Mouse (Mus musculus): ENCODE measurements around the gene Large1. TPM values are rescaled to one million over a fixed set of nuclear protein-coding genes. Genes with fewer than 3 reads are reported as not detected.
"Not testable (repeated sequence)": the region's sequence is repeated elsewhere in the genome, so short reads cannot be mapped to it uniquely, and the experiment has no call there.

The Large1 gene
- total RNA-seq (2012; rRNA removed) = 14.8 and 18.9 TPM in 2 replicates

- H3K9me3 ChIP-seq (ENCODE audit: control insufficient read depth, insufficient read depth, low read depth, low read length) = no peaks in the 10 kb centered on the region
- H3K27ac ChIP-seq (ENCODE audit: insufficient read depth, low read depth, low read length, poor library complexity, severe bottlenecking) = peak within 1 kb of the TSS; percentile 3; the same call in 1 of the 2 replicates
- TF ChIP-seq ZC3H11A (IDR thresholded peaks at IDR 0.05; ENCODE audit: borderline replicate concordance, low read depth, low read length) = no peak
- TF ChIP-seq CHD2 (IDR thresholded peaks at IDR 0.05; ENCODE audit: low read depth, low read length) = peak; percentile 70
- TF ChIP-seq HCFC1 (IDR thresholded peaks at IDR 0.05; ENCODE audit: borderline replicate concordance, insufficient read depth, low read length) = peak; percentile 55; the same call in 1 of the 2 replicates
- peak; percentile 30; the same call in 1 of the 2 replicates for TF ChIP-seq MAFK (IDR thresholded peaks at IDR 0.05; ENCODE audit: insufficient read depth, low read depth, low read length)
- in situ Hi-C loops (cut with MboI; ENCODE audit: low sequenced_read_pairs in 2 of 2, unreplicated experiment in 2 of 2) = no loop called here
- H3K4me1 ChIP-seq (ENCODE audit: control insufficient read depth in 2 of 2, insufficient read depth in 2 of 2, low read length in 2 of 2, poor library complexity in 1 of 2) = peaks cover 1 to 4% of the 10 kb centered on the region in 2 experiments; a peak in 1 of 4 replicates
- H3K9ac ChIP-seq (ENCODE audit: insufficient read depth, low read depth, low read length, poor library complexity, severe bottlenecking) = peak within 1 kb of the TSS; percentile 85
- H3K4me3 ChIP-seq (ENCODE audit: insufficient read depth in 1 of 2, low read depth in 1 of 2, low read length in 2 of 2, poor library complexity in 1 of 2, severe bottlenecking in 1 of 2) = peak within 1 kb of the TSS; percentile 81 to 91
- peak; percentile 92 for DNase-seq (ENCODE audit: low read depth, low spot score)
- H3K36me3 ChIP-seq (ENCODE audit: control insufficient read depth, insufficient read depth, low read length, poor library complexity, severe bottlenecking) = no peaks in the 10 kb centered on the region
Measured at GRCm38 (mm10) chr8:73353108-73353793, at the start of gene Large1. Gene Large1, minus strand, starts transcription at chr8:73353540.

GRCm38 (mm10) chr8:73400343-73400742, 47.0 kb upstream of the Large1 start:
- DNase-seq (ENCODE audit: low read depth, low spot score) = no peak
- H3K4me3 ChIP-seq (ENCODE audit: insufficient read depth in 1 of 2, low read depth in 1 of 2, low read length in 2 of 2, poor library complexity in 1 of 2, severe bottlenecking in 1 of 2) = no peak overlapping the region
- no peak overlapping the region for H3K9ac ChIP-seq (ENCODE audit: insufficient read depth, low read depth, low read length, poor library complexity, severe bottlenecking)
- TF ChIP-seq ZC3H11A (IDR thresholded peaks at IDR 0.05; ENCODE audit: borderline replicate concordance, low read depth, low read length) = no peak
- TF ChIP-seq MAFK (IDR thresholded peaks at IDR 0.05; ENCODE audit: insufficient read depth, low read depth, low read length) = no peak
- H3K36me3 ChIP-seq (ENCODE audit: control insufficient read depth, insufficient read depth, low read length, poor library complexity, severe bottlenecking) = no peaks in the 10 kb centered on the region
- in situ Hi-C loops (cut with MboI; ENCODE audit: low sequenced_read_pairs in 2 of 2, unreplicated experiment in 2 of 2) = no loop called here
- no peaks in the 10 kb centered on the region for H3K4me1 ChIP-seq (ENCODE audit: control insufficient read depth in 2 of 2, insufficient read depth in 2 of 2, low read length in 2 of 2, poor library complexity in 1 of 2)
- no peaks in the 10 kb centered on the region for H3K9me3 ChIP-seq (ENCODE audit: control insufficient read depth, insufficient read depth, low read depth, low read length)
- H3K27ac ChIP-seq (ENCODE audit: insufficient read depth, low read depth, low read length, poor library complexity, severe bottlenecking) = no peak overlapping the region

GRCm38 (mm10) chr8:73373001-73373400, 19.7 kb upstream of the Large1 start:
- H3K4me1 ChIP-seq (ENCODE audit: control insufficient read depth in 2 of 2, insufficient read depth in 2 of 2, low read length in 2 of 2, poor library complexity in 1 of 2); H3K9ac ChIP-seq (ENCODE audit: insufficient read depth, low read depth, low read length, poor library complexity, severe bottlenecking); H3K9me3 ChIP-seq (ENCODE audit: control insufficient read depth, insufficient read depth, low read depth, low read length); DNase-seq (ENCODE audit: low read depth, low spot score); H3K36me3 ChIP-seq (ENCODE audit: control insufficient read depth, insufficient read depth, low read length, poor library complexity, severe bottlenecking); H3K4me3 ChIP-seq (ENCODE audit: insufficient read depth in 1 of 2, low read depth in 1 of 2, low read length in 2 of 2, poor library complexity in 1 of 2, severe bottlenecking in 1 of 2); H3K27ac ChIP-seq (ENCODE audit: insufficient read depth, low read depth, low read length, poor library complexity, severe bottlenecking); in situ Hi-C loops (cut with MboI; ENCODE audit: low sequenced_read_pairs in 2 of 2, unreplicated experiment in 2 of 2): not testable (repeated sequence)

- Histone ChIP-seq H3K9me3 (ENCODE audit: control insufficient read depth, insufficient read depth, low read depth, low read length) (no peaks in the 10 kb centered on the region), H3K4me1 (ENCODE audit: control insufficient read depth in 2 of 2, insufficient read depth in 2 of 2, low read length in 2 of 2, poor library complexity in 1 of 2) (peaks cover 1 to 2% of the 10 kb centered on the region in 2 experiments; a peak in 1 of 4 replicates), H3K9ac (ENCODE audit: insufficient read depth, low read depth, low read length, poor library complexity, severe bottlenecking) (no peak overlapping the region), H3K36me3 (ENCODE audit: control insufficient read depth, insufficient read depth, low read length, poor library complexity, severe bottlenecking) (no peaks in the 10 kb centered on the region), H3K27ac (ENCODE audit: insufficient read depth, low read depth, low read length, poor library complexity, severe bottlenecking) (no peak overlapping the region), H3K4me3 (ENCODE audit: insufficient read depth in 1 of 2, low read depth in 1 of 2, low read length in 2 of 2, poor library complexity in 1 of 2, severe bottlenecking in 1 of 2) (no peak overlapping the region)
- no peak for TF ChIP-seq MAFK (IDR thresholded peaks at IDR 0.05; ENCODE audit: insufficient read depth, low read depth, low read length)
- no peak for TF ChIP-seq ZNF384 (IDR thresholded peaks at IDR 0.05; ENCODE audit: low read depth, low read length)
- TF ChIP-seq HCFC1 (IDR thresholded peaks at IDR 0.05; ENCODE audit: borderline replicate concordance, insufficient read depth, low read length) = no peak
- 0 out of 2 replicates have a peak, but pooled peaks have one; percentile 57 for TF ChIP-seq ZC3H11A (IDR thresholded peaks at IDR 0.05; ENCODE audit: borderline replicate concordance, low read depth, low read length)
- peak; percentile 69 for DNase-seq (ENCODE audit: low read depth, low spot score)
- in situ Hi-C loops (cut with MboI; ENCODE audit: low sequenced_read_pairs in 2 of 2, unreplicated experiment in 2 of 2) = no loop called here
Measured at GRCm38 (mm10) chr8:73355979-73356378, 2.6 kb upstream of the Large1 start.
